Comparison of ENCODE assay signal across 8 mouse cellular contexts in genomic region chr5:134315623-134316350, GRCm38 (mm10). TPM values are rescaled to one million over a fixed set of nuclear protein-coding genes. Genes with fewer than 3 reads are reported as not detected.
DNase-seq lines count a peak whose midpoint lies in the region; ATAC-seq and TF ChIP-seq lines count a peak whose summit lies in the region.

No protein-coding gene starts in this region.

- peak overlapping the region; percentile 72 for H3K9ac ChIP-seq in forebrain, embryonic 14.5 days (ENCODE audit: low read length)
- peak overlapping the region; percentile 95 for H3K9ac ChIP-seq in liver, postnatal 0 days (replicated peaks)

- WGBS in forebrain, embryonic 14.5 days: under 1% methylated on average over 25 of the region's 25 CpGs
- WGBS in large intestine, adult 2 months: 2% methylated on average over 25 of the region's 25 CpGs
- 5% methylated on average over 25 of the region's 25 CpGs for whole genome bisulfite sequencing in liver, postnatal 0 days (ENCODE audit: insufficient replicate concordance)
- 2% methylated on average over 25 of the region's 25 CpGs for WGBS in olfactory bulb, adult 2 months

- peaks cover 8% of the 10 kb centered on the region; the same call in 1 of the 2 replicates for H3K27me3 ChIP-seq in G1E (ENCODE audit: insufficient read depth, low read length)
- H3K27me3 ChIP-seq in forebrain, embryonic 14.5 days (replicated peaks; ENCODE audit: control insufficient read depth, insufficient read depth, low read length): no peaks in the 10 kb centered on the region
- H3K27me3 ChIP-seq in liver, postnatal 0 days (ENCODE audit: insufficient read depth, low read length): no peaks in the 10 kb centered on the region

- H3K4me1 ChIP-seq in G1E (ENCODE audit: insufficient read depth, low read depth, low read length): peaks cover 34% of the 10 kb centered on the region
- peaks cover 19% of the 10 kb centered on the region for H3K4me1 ChIP-seq in bone marrow macrophage, adult 2 months (ENCODE audit: control insufficient read depth, insufficient read depth, low read length)
- peaks cover 17% of the 10 kb centered on the region for H3K4me1 ChIP-seq in forebrain, embryonic 14.5 days (ENCODE audit: control insufficient read depth, insufficient read depth, low read length)
- peaks cover 24% of the 10 kb centered on the region for H3K4me1 ChIP-seq in liver, postnatal 0 days (ENCODE audit: insufficient read depth)
- peaks cover 15% of the 10 kb centered on the region; the same call in 1 of the 2 replicates for H3K4me1 ChIP-seq in olfactory bulb, adult 2 months (ENCODE audit: control insufficient read depth, insufficient read depth, low read length)

- peak overlapping the region; percentile 94 for H3K4me3 ChIP-seq in G1E (ENCODE audit: low read depth, low read length)
- peak overlapping the region; percentile 76 for H3K4me3 ChIP-seq in bone marrow macrophage, adult 2 months (ENCODE audit: insufficient read depth, low read length)
- H3K4me3 ChIP-seq in forebrain, embryonic 14.5 days (ENCODE audit: low read depth, low read length): peak overlapping the region; percentile 89
- H3K4me3 ChIP-seq in liver, postnatal 0 days (ENCODE audit: low read depth, low read length): peak overlapping the region; percentile 94
- H3K4me3 ChIP-seq in olfactory bulb, adult 2 months (ENCODE audit: insufficient read depth, low read depth, low read length): peak overlapping the region; percentile 30

- no peak for ATAC-seq in G1E (ENCODE audit: extremely low read depth, insufficient number of reproducible peaks, low FRiP score, poor library complexity, severe bottlenecking)
- no peak for ATAC-seq in forebrain, embryonic 14.5 days
- ATAC-seq in liver, postnatal 0 days: no peak
- ATAC-seq in granulocyte monocyte progenitor cell, adult 5-6 weeks (replicated peaks; ENCODE audit: poor library complexity, severe bottlenecking): no peak

- peak overlapping the region; percentile 94 for H3K27ac ChIP-seq in bone marrow macrophage, adult 2 months (ENCODE audit: insufficient read depth, low read depth, low read length)
- H3K27ac ChIP-seq in forebrain, embryonic 14.5 days (ENCODE audit: low read depth, low read length): peak overlapping the region; percentile 99
- H3K27ac ChIP-seq in liver, postnatal 0 days (ENCODE audit: low read depth): peak overlapping the region; percentile 100
- H3K27ac ChIP-seq in olfactory bulb, adult 2 months (ENCODE audit: insufficient read depth, low read depth, low read length): peak overlapping the region; percentile 86

- no peak for TF ChIP-seq POLR2A in bone marrow macrophage, adult 2 months (IDR thresholded peaks at IDR 0.05; ENCODE audit: borderline replicate concordance, low read depth, low read length)
- TF ChIP-seq POLR2A in olfactory bulb, adult 2 months (IDR thresholded peaks at IDR 0.05; ENCODE audit: insufficient read depth, low read depth, low read length): no peak

- peaks cover 17% of the 10 kb centered on the region for H3K36me3 ChIP-seq in G1E (replicated peaks)
- H3K36me3 ChIP-seq in forebrain, embryonic 14.5 days (ENCODE audit: control insufficient read depth, insufficient read depth, low read length): peaks cover 8% of the 10 kb centered on the region
- H3K36me3 ChIP-seq in liver, postnatal 0 days (replicated peaks; ENCODE audit: insufficient read depth, low read length): peaks cover 6% of the 10 kb centered on the region

- intact Hi-C loops in heart, postnatal 36 days (cut with DNase I): loop anchor here (10.0 kb wide), 1 partner anchor 131 kb away; the partner anchor contains the start of gene Gtf2ird2

- H3K4me2 ChIP-seq in forebrain, embryonic 14.5 days (ENCODE audit: low read length): peak overlapping the region; percentile 65
- H3K4me2 ChIP-seq in liver, postnatal 0 days (ENCODE audit: low read depth, low read length): peak overlapping the region; percentile 91

- no peak for TF ChIP-seq CTCF in G1E (IDR thresholded peaks at IDR 0.05; ENCODE audit: low read depth, low read length)
- no peak for TF ChIP-seq CTCF in bone marrow macrophage, adult 2 months (IDR thresholded peaks at IDR 0.05; ENCODE audit: low read depth, low read length)
- TF ChIP-seq CTCF in liver, postnatal 0 days (IDR thresholded peaks at IDR 0.05; ENCODE audit: low read depth): peak; percentile 27; the same call in 1 of the 2 replicates
- TF ChIP-seq CTCF in olfactory bulb, adult 2 months (IDR thresholded peaks at IDR 0.05; ENCODE audit: insufficient read depth, low read depth, low read length): no peak

- no peaks in the 10 kb centered on the region for H3K9me3 ChIP-seq in G1E (replicated peaks)
- H3K9me3 ChIP-seq in forebrain, embryonic 14.5 days (replicated peaks; ENCODE audit: control insufficient read depth, low read length): no peaks in the 10 kb centered on the region
- H3K9me3 ChIP-seq in liver, postnatal 0 days (ENCODE audit: low read length): no peaks in the 10 kb centered on the region

- DNase-seq in G1E (ENCODE audit: low spot score): no peak
- peak; percentile 85 for DNase-seq in forebrain, embryonic 14.5 days (ENCODE audit: low spot score)
- peak; percentile 55 to 61 for DNase-seq in heart, postnatal 36 days
- DNase-seq in large intestine, adult 2 months (ENCODE audit: low read depth, low spot score): peak; percentile 33
- peak; percentile 44 for DNase-seq in liver, postnatal 0 days

- peak; percentile 20; the same call in 1 of the 2 replicates for TF ChIP-seq EP300 in liver, postnatal 0 days (IDR thresholded peaks at IDR 0.05; ENCODE audit: low read depth)

RNA-seq across cellular contexts. Expression of gene Gtf2i, which starts 1.2 kb away (rescaled TPM):
- total RNA-seq in G1E (2014; fragmentation: Nextera tagmentation) (176 and 183 TPM in 2 replicates), G1E (2017) (53.0 and 55.7 TPM in 2 replicates)
- 220 and 291 TPM in 2 replicates for polyA plus RNA-seq in G1E (2012)
- 64.3 and 67.3 TPM in 2 replicates for polyA plus RNA-seq in bone marrow macrophage, adult 2 months (2012; ENCODE audit: insufficient read depth, insufficient read length, missing spikeins)
- 111 and 122 TPM in 2 replicates for polyA plus RNA-seq in forebrain, embryonic 14.5 days (2014; fragmentation: Nextera tagmentation; extraction: Ambion mirVana)
- 100 to 1,000 TPM; 201 to 208 TPM for total RNA-seq in heart, postnatal 36 days (2021)
- 29.3 and 30.0 TPM in 2 replicates for polyA plus RNA-seq in large intestine, adult 2 months (2012; rRNA removed)
- polyA plus RNA-seq in liver, postnatal 0 days (2015; fragmentation: Nextera tagmentation; extraction: Ambion mirVana): 29.8 and 34.7 TPM in 2 replicates
- polyA plus RNA-seq in olfactory bulb, adult 2 months (2012; ENCODE audit: insufficient read depth, insufficient read length, low replicate concordance, missing spikeins): 380 TPM in 1 of 2 replicates, not detected in the other
- 139 and 142 TPM in 2 replicates for total RNA-seq in granulocyte monocyte progenitor cell, adult 5-6 weeks (2014; fragmentation: Nextera tagmentation)
- 49.9 and 63.1 TPM in 2 replicates for total RNA-seq in granulocyte monocyte progenitor cell, adult 5-6 weeks (2017)

Comparison
In these comparisons a context has a peak if more than half of its experiments do, and no peak if none do; other contexts are left out.
1. H3K4me3 ChIP-seq: peak in every context shown above with its lines; median percentile 94 in G1E; 94 in liver, postnatal 0 days; 89 in forebrain, embryonic 14.5 days; 76 in bone marrow macrophage, adult 2 months; 30 in olfactory bulb, adult 2 months.